Mouse (Mus musculus): Measurements from ENCODE around the gene Spdye4c. TPM values are rescaled to one million over a fixed set of nuclear protein-coding genes. Genes with fewer than 3 reads are reported as not detected.

The Spdye4c gene
- not detected for total RNA-seq (2021)
- long read RNA-seq, experiment 1, result 0 reads
- long read RNA-seq, experiment 2, result 0 reads

GRCm38 (mm10) chr2:128590909-128591308 is at the start of gene Spdye4c:
Spdye4c (plus strand) TSS chr2:128591209.
- intact Hi-C loops (cut with DNase I; ENCODE audit: low total_unique reads), result no loop called here
- no peak for DNase-seq

- no peak for DNase-seq
- intact Hi-C loops (cut with DNase I; ENCODE audit: low total_unique reads), result no loop called here
Observed at GRCm38 (mm10) chr2:128543495-128543894, 47.5 kb upstream of the Spdye4c start.

GRCm38 (mm10) chr2:128544421-128545137 is 46.4 kb upstream of the Spdye4c start:
- intact Hi-C loops (cut with DNase I; ENCODE audit: low total_unique reads), result no loop called here
- DNase-seq, result peak; percentile 37

DNA sequence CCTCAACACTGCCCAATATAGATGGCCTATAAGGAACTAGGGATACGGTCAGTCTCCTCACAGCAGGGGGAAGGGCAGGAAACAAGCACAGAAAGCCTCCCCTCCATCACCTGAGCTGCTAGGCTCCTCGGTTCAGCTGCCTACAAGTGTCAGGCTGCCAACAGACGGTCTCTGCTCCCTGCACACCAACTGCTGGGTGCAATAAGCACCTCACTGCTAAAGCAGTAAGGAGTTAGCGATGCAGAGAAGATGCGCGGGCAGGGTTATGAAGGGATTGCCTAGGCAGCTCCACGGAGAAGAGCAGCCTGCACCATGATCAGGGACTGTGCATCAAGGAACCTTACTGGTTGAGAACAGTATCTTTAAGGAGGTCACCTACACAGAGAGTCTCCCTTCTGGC is 45.6 kb upstream of the Spdye4c start:
- intact Hi-C loops (cut with DNase I; ENCODE audit: low total_unique reads), result no loop called here
- no peak for DNase-seq

GRCm38 (mm10) chr2:128547079-128547478 is 43.9 kb upstream of the Spdye4c start:
- intact Hi-C loops (cut with DNase I; ENCODE audit: low total_unique reads), result no loop called here
- no peak for DNase-seq

- DNase-seq, result no peak
- intact Hi-C loops (cut with DNase I; ENCODE audit: low total_unique reads), result no loop called here
Observed at GRCm38 (mm10) chr2:128548262-128548661, 42.7 kb upstream of the Spdye4c start.

- intact Hi-C loops (cut with DNase I; ENCODE audit: low total_unique reads), result no loop called here
- DNase-seq, result no peak
Observed at GRCm38 (mm10) chr2:128549561-128549960, 41.4 kb upstream of the Spdye4c start.

DNA sequence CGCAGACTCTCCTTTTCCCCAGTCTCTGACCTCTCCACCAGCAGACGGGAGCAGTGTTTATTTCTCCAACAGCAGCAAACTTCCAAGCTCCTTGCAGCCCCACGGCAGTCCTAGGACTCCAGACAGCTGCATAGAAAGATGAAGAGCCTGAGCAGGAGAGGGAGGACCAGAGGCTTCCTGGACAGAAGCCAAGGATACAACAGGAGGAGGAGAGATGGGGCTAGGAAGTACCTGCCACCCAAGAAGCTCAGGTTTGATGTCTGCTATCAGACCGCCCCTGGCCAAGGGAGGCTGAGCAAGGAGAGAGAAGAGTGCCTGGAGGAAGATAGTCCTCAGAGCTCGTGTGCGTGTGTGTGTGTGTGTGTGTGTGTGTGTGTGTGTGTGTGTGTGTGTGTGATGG is 41.0 kb upstream of the Spdye4c start:
- intact Hi-C loops (cut with DNase I; ENCODE audit: low total_unique reads), result no loop called here
- DNase-seq, result no peak

GRCm38 (mm10) chr2:128552080-128552791 is 38.8 kb upstream of the Spdye4c start:
- DNase-seq, result no peak
- intact Hi-C loops (cut with DNase I; ENCODE audit: low total_unique reads), result no loop called here

GRCm38 (mm10) chr2:128552798-128553720 is 38.0 kb upstream of the Spdye4c start:
- DNase-seq, result no peak
- intact Hi-C loops (cut with DNase I; ENCODE audit: low total_unique reads), result no loop called here

- no peak for DNase-seq
- intact Hi-C loops (cut with DNase I; ENCODE audit: low total_unique reads), result no loop called here
Observed at GRCm38 (mm10) chr2:128555082-128555481, 35.9 kb upstream of the Spdye4c start.

GRCm38 (mm10) chr2:128564195-128564594 is 26.8 kb upstream of the Spdye4c start:
- intact Hi-C loops (cut with DNase I; ENCODE audit: low total_unique reads), result no loop called here
- DNase-seq, result no peak

DNA sequence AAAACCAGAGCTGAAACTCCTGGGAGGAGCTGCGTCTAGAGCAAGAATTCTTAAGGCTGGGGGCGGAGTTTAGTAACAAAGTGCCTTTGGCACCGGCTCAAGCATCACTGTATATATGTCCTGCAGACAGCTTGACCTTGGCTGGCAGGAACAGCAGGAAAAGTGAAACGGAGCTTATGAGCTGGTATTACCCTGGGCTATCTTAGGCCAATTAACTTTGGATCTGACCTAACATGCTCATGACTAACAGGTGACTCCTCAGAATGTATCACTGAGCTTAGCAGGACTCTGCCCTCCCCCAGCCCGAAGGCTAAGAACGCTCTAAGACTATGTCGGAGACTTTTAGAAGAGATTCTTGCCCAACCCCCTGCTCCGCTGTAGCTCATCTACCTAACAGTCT is 25.1 kb upstream of the Spdye4c start:
- intact Hi-C loops (cut with DNase I; ENCODE audit: low total_unique reads), result no loop called here
- DNase-seq, result no peak

GRCm38 (mm10) chr2:128566304-128567147 is 24.5 kb upstream of the Spdye4c start:
- intact Hi-C loops (cut with DNase I; ENCODE audit: low total_unique reads), result no loop called here
- DNase-seq, result no peak

- no peak for DNase-seq
- intact Hi-C loops (cut with DNase I; ENCODE audit: low total_unique reads), result no loop called here
Observed at GRCm38 (mm10) chr2:128568018-128568417, 23.0 kb upstream of the Spdye4c start.

DNA sequence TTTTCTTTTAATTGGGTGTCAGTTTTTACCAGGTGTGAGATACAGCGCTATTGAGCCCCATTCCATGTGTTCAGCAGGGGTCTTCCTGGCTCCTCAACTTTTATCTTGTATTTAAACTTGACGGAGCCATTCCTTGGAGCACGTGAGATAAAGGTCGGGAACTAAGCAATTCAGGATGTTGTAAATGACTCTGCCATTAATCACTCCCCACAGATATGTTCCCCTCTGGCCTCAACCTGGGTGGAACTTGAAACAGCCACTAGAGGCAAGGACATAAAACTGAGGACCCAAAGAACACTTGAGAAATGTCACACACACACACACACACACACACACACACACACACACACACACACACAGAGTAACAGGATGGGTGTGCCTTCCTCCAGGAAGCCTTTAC is 22.5 kb upstream of the Spdye4c start:
- DNase-seq, result no peak
- intact Hi-C loops (cut with DNase I; ENCODE audit: low total_unique reads), result no loop called here

GRCm38 (mm10) chr2:128571001-128571400 is 20.0 kb upstream of the Spdye4c start:
- no peak for DNase-seq
- intact Hi-C loops (cut with DNase I; ENCODE audit: low total_unique reads), result loop anchor here (5.0 to 10.0 kb wide), 3 partner anchors 159 to 684 kb away; no protein-coding TSS in a partner anchor

- DNase-seq, result peak; percentile 73
- intact Hi-C loops (cut with DNase I; ENCODE audit: low total_unique reads), result loop anchor here (5.0 to 10.0 kb wide), 3 partner anchors 161 to 686 kb away; no protein-coding TSS in a partner anchor
Observed at GRCm38 (mm10) chr2:128572726-128573624, 18.0 kb upstream of the Spdye4c start.
